Mouse (Mus musculus) heart, adult 8-10 months (tissue): ENCODE data around the gene Pdzrn3. TPM values are rescaled to one million over a fixed set of nuclear protein-coding genes. Genes with fewer than 3 reads are reported as not detected.

Experiments
- DNase-seq: peaks from one replicate; pipeline ENCODE4 v3.0.0; 2022; ENCODE audit warnings: low spot score
- total RNA-seq, 4 experiments: library from RNA; stranded (reverse); gene quantifications; 2 replicates each; pipeline ENCODE4 v1.2.4; 2022

Gene Pdzrn3
- total RNA-seq, 4 experiments from 2014 or later: 25.9 to 30.4 (median 28.3) TPM

DNA sequence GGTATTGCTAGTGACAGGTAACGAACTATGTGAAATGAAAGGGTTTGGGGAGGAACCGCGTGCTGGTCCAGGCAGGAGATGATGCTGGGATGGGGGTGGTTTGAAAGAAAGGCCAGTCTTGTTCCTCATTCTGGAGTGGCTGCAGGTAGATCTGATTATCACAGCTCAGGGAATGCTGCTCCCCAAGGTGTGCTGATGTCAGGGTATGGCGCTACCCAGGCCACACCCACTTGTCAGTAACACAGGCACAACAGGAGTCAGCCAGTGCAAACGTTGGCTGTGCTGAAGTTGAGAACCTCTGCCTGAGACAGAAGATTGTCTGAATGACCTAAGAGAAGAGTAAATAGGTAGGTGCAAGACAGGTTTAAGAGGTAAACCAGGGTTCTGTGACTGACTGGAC, 4.7 kb downstream of the Pdzrn3 start:
- DNase-seq: no peak

DNA sequence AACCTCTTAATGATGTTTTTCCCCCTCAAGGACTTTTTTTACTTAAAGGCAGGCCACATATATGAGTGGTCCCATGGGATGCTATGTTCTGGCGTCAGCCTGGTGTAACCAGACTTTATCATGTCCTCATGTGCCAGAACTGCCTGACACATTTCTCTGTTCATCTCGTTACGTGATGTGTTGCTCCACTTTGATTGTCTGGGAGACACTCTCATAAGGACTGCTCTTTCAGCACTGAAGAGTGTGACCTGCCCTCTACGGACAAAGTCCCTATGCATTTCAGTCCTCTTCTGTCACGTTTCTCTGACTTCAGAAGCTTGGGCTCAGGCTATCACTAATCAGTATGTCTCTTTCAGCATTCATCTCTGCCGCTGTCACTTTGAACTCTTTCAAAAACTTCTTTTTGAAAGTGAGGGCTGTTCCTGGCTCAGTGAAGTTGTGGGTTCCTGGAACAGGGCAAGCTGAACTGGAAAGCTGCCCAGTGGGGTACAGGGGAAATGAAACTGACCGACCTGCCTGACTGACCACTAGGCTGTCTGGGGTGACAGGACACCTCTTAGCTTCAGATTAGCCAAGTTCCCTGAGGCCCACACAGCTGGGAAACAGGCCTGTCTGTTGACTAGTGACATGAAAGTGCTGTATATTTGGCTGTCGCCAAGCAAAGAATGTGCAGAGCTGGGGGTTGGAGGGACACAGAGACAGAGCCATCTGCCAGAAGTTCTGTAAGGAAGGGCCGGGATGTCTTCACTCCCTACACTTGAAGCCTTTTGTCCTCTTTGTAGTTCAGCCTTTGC, 10.7 kb downstream of the Pdzrn3 start:
- DNase-seq: no peak

DNA sequence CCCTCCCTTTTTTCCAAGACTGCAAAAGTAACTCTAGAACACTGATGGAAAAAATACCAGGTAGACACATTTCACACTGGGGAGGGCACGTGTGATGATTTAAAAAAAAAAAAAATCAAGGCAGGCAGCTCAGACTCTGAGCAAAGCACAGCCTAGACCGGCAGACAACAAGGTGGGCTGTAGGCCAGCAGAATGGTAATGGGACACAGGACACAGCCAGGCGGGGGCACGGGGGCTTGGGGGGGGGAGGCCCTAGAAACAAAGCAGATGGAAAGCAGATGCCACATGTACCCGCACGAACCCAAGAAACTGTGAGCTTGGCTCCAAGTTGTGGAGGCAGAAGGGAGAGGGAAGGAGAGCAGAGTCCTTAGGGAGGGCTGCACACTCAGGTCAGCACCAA, 11.9 kb downstream of the Pdzrn3 start:
- no peak for DNase-seq

DNA sequence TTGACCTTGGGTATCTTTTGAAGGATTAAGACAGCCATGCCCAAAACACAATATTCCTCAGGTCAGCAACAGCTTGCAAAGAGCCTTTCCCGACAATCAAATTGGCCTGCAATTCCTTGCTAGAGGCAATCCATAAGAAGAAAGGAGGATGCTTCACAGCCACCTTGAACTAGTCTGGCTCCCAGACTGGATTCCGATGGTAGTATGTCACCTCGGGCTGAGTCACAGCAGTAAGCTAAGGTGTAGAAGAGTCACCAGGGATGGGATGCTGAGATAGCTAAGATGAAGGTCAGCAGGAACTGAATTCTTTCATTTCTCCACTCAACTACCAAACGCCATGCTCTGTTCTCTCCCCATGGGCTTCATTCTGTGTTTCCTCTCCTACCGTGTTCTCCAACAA, 13.8 kb downstream of the Pdzrn3 start:
- DNase-seq: no peak

DNA sequence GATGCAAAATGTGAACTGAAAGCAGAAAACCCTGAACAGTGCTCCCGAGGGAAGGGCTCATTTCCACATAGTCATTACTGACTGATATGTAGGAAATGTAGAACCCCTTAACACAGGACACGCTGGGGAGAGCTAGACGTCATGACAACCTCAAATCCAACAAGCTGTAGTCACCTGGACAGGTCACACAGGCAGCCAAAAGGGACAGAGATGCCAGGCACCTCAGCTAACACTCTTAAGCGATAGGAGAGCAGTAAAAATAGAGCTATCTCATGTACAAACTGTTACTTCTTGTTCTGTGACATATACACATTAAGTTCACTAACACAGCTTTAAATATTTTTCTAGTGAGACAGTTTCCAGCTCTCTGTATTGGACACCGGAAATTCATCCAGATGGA, 15.0 kb downstream of the Pdzrn3 start:
- DNase-seq: no peak

DNA sequence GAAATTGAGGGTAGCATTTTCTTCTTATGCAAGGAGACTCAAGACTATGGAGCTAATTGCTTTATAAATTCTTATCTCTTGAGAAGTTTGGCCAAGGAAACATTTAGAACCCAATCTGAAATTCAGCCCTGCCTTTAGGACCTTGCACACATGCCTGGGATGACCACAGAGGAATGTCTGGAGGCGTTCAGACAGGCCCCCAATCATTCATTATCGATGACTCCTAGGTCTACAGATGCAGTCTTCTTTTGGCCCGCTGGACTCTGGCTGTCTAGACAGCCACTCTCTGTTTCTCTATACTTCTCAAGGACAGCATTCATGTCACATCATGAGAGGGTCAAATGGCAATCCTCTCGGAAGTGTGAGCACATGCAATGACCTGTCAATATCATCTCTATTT, 15.4 kb downstream of the Pdzrn3 start:
- DNase-seq: no peak

DNA sequence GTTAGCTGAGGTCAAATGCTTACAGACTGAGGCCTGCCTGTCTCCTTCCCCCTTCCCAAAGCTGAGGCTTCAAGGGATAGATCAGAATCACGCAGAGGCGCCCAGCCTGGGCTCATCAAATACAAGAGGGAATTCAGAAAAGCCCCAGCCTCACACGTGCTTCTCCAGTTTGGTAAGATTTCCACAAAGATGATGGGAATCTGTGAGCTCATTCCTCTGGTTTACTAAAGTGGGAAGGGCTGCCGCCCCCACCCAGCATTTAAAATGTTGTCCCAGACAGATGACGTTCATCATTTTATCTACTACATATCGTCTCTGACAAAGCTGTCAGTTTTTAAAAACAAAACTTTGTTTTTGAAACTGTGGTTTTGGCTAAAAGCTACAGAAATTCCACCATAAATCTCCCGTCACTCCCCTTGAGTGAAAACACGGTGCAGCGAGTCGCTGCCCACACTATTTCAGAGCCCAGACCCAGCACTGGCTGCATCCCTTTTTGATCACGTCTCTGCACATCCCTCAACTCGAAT, 17.4 kb downstream of the Pdzrn3 start:
- DNase-seq: no peak

DNA sequence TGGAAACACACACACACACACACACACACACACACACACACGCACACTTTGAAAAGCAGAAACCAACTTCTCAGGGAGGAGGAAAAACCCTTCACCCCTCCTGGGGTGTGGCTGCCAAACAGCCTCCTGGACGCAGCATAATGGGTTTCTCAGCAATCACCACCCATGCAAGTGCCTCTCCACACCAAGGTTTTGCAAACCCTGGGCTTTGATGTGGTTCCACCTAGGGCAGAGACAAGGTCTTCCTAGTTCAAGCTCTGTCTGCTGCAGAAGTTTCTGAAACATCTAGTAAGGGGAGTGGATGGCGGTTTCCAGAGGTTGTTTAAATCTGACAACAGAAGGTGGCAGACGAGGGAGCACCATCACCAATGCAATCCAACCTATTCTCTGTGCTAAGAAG, 18.1 kb downstream of the Pdzrn3 start:
- DNase-seq: no peak

DNA sequence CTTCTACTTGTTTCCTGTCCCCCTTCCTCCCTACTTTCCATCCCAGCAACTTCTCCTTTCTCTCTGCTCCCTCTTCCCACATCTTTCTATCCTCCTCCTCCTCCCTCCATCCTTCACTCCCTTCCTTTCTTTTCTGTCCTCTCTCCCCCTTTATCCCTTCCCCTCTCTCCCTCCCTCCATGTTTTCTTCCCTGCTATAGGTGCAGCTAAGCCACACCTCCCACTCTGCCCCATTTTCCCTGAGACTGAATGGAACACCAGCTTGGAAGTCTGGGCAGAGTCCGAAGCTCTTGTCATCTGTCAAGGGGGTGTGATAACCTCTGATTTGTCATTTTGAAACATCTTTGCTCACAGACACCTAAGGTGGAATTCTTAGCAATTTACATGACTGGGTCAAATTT, 22.8 kb downstream of the Pdzrn3 start:
- DNase-seq: no peak

DNA sequence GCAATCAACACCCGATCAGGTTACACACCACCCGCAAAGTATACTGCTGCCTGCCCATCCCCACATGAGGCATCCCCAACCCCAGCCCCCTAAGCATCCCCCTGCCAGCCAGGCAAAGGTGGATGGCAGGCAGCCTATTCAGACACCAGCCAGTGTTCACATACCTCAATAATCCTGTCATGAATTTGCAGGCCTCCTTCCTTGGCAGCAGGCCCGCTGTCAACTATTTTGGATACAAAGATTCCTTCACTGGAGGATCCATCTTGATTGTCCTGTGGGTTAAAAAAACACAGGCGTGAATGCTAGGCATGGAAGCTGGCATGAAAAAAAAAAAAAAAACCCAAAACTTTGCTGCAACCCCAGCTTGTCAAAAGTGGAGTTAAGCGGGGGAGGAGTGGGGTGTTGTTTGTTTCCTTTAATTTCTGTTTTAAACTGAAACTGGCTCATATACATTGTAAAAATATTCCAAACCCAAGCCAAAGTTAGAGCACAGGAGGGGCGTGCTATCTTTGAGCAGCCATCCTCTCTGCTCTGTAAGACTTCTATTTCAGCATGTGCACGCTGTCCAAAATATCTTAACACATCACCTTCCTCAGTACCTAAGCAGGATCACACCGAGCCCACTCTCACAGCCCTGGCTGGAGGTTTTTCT, 23.3 kb downstream of the Pdzrn3 start:
- DNase-seq: no peak

DNA sequence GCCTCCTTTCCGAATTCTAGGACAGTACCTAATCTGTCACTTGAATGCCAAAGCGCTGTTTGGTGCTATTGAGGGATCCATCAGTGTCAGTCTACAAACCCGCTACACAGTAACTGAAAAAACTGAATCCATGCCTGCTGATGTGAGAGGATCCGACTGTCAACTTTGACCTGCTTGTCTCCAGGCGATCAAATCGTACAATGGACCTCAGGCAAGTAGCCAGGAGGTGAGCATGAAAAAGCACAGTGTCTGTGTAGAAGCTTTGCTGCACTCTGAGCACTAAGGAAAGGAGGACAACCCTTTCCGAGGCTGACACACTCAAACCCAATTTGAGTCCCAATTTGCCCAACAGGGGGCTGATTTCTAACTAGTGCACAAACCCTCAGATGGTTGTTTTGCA, 24.0 kb downstream of the Pdzrn3 start:
- DNase-seq: no peak

DNA sequence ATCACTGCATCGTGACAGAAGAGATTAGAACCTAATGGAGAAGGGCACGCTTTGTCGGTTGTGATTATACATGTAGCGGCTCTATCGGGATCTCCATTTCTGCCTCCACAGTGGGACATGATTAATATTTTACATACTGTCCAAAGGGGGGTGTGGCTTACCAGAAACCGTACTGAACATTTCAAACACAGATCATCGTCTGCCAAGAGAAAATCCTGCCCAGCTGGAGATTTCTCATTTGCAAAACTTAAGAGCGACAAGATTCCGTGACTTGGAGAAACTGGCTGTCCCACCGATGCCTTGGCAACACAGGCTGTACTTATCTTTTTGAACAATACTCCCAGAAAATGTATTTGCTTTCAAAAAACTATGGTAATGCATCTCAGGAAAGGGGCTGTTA, 25.1 kb downstream of the Pdzrn3 start:
- no peak for DNase-seq

DNA sequence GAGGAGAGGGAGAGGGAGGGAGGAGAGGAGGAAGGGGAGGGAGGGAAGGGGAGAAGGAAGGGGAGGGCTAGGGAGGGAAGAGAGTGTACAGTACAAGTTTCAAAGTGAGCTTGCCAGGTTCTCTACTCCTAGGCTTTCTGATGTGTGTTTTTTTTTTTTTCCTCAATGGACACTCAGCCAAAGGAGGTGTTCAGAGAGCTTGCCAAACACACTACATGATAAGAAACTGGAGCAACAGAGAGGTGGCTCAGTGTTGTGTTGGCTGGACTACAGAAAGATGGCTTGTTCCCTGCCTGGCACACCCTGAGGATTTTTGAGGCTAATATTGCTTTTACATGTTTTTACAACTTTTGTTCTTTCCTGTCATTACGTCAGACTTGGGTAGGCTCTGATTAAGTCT, 26.6 kb downstream of the Pdzrn3 start:
- peak; percentile 55 for DNase-seq

DNA sequence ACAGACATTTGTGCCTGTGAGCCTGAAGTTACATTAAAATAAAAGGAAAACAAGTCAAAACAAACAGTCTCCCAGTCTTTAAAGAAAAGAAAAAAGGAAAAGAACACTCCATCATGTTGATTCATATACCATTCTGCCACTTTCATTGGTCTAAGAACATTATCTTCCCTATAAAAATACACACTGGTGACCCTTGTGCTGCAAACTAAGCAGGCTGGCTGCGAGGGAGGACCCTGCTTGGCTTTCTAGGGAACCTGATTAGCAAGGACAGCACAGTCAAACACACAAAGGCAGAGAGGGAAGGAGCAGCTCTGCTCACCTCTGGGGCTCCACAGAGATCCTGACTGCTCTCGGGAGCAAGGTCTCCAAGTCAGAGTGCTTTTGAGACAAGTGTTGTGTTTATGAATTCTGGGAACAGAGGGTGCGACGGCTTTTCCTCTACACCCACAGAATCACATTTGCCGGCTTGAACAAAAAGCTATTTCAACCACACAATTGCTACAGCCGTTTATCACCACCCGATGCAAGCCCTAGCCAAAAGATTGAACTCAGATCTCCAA, 27.2 kb downstream of the Pdzrn3 start:
- DNase-seq: no peak

DNA sequence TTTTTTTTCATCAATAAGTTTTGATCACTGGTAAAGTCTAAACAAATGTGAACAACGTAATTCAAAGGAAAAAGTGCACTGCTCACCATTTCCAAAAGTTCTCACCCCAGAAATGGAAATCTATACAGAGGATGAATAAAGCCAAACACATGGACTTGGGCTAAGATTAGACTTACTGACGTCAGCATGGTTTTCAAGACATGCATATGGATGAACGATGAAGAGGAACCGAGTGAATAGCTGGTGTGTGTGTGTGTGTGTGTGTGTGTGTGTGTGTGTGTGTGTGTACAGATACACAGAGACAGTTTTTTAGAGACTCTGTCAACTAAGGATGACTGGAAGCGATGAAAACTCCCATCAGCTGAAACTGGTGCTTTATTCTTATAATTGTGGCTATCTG, 29.2 kb downstream of the Pdzrn3 start:
- DNase-seq: no peak

DNA sequence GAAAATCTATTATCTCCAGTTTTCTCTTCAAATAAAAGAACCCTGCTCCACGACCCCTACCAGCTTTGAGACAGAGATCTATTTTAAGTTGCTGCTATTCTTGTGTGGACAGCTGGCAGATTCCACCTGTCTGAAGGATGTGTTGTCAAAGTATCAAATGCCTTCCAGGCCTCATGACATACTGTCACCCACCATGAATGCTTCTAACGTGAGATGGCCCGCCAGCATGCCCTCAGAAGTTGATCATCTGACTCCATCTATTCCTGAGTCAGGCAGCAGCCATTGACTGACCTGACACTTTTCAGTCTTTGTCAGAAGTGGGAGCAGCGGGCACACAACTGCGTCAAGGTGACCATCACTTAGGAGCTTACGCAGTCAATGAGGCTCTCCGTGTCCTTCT, 37.6 kb downstream of the Pdzrn3 start:
- no peak for DNase-seq

DNA sequence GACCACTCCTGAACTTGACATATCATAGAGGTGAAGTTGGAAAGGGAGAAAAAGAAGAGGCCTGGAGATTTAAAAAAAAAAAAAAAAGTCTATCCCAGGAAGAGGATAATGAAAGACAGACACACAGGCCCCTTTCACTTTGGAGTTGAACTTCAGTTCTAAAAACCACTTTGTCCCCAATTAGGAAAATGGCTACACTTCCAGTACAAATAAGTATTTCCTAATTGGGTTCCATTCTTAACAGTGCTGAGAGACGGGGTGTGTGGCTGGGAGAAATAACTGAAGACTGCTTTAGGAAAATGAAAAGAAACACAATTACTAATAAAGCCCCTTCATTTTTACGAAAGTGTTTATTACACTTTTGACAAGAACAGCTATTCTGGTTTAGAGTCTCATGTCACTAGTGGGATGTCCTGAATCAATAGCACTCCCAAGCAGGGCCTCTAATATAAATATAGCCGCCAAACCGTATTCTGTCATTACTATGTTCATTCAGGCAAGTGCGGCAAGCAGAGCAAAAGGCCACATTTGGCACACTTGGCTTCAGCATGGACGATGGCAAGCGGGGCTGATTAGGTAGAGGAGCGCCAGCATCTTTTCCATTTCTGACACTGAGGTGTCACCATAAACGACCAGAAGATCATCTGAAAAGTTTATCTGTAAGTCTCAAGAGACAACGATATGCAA, 39.7 kb downstream of the Pdzrn3 start:
- no peak for DNase-seq

DNA sequence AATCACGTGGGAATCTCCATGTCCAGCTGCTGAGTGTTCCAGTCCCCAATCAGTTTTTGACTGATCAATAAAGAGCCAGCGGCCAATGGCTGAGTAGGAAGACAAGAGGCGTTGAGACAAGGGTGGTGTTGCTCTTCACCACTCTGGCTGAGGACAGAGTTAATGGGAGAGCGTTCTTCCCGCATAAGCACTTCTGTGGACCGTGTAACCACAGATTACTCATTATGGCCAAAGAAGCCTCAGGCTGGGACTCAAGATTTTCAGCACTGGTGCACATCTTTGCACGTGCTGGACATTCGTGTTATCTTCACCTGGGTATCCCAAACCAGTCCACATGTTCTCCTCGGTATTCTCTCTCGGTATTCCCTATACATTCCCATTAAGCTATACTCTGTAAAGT, 41.0 kb downstream of the Pdzrn3 start:
- DNase-seq: no peak

DNA sequence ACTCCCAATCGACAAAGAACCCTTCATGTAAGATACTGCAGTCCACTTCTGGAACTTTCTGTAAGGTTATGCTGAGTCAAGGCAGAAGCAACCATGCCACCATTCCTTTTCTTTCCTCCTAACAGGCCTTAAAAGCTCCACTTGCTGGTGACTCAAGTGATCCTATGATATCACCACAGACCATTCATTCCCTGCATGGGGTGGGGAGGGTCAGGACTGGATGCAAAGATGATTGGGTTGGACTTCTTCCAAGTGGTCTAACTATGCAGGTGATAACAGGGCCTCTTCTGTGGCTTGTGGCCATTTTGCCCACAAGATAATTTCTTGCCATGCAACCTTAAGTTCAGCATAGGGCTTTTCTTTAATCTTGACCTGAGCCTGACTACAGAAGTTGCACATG, 42.0 kb downstream of the Pdzrn3 start:
- no peak for DNase-seq

DNA sequence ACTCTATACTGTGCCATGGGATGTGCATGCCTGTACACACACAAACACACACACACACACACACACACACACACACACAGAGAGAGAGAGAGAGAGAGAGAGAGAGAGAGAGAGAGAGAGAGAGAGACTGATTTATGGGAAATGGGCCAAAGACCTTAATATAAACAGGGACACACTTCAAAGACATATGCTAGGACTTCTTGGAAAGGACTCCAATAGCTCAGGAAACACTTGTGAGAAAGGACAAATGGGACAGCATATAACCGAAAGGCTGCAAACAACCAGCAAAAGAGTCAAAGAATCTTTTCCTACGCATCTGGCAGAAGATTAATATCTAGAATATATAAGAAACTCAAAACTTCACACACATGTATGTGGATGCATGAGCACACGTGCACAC, 43.2 kb downstream of the Pdzrn3 start:
- no peak for DNase-seq

DNA sequence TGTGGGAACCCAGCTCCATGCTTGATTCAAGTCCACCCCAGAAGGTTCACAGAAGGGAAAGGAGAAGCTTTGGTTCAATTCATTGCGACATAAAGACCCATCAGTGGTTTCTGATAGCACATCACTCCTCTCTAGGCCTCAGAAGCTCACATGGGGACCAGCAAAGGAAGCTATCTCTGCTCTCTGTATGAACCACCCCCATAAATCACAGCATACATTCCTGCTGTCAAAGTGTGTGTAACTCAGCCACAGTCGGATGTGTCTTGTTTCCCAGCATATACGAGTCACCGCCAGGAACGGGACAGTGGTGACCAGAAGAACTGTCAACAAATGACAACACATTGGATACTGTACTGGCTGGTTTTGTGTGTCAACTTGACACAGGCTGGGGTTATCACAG, 47.3 kb downstream of the Pdzrn3 start:
- no peak for DNase-seq

DNA sequence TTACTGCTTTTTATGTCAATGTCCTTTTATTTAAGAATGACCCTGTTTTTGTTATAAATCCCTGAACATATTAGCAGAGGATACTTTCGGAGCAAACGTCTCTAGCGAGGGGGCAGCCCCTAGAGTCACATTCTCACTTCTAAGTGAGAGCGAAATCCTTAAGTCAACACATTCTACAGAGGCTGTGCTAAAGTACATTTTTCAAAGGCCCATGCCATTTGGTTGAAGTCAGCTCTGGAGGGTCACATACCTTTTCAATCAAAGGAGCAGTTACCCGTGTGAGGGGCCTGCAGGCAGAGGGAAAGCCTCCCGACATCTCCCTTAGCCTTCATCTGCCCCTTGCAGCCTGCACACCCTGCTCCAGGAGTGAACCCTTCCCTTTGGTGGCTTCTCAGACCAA, 48.2 kb downstream of the Pdzrn3 start:
- DNase-seq: no peak
